Mouse (Mus musculus) kidney, adult 2 months (tissue): ENCODE measurements at regions not wholly inside any gene's neighbourhood (a gene's known extent, or its start where the extent isn't known, plus 50 kb on each side); places are given as distances from the start of the nearest gene placed in this dataset.
"Not testable (repeated sequence)": the region's sequence is repeated elsewhere in the genome, so short reads cannot be mapped to it uniquely, and the experiment has no call there.

Experiments
- CTCF ChIP-seq: fragments of 200-500 bp; conservative IDR thresholded peaks from 2 replicates; pipeline ENCODE4 v1.5.1; 2011; ENCODE audit warnings: low read depth, mild to moderate bottlenecking, control low read depth, low read length, moderate library complexity, mixed read lengths; ENCODE audit not compliant: insufficient read depth, insufficient read length
- POLR2A ChIP-seq: fragments of 200-500 bp; IDR thresholded peaks from one replicate; pipeline ENCODE4 v1.6.1; 2011; ENCODE audit warnings: low read depth, low read length, control low read depth

DNA sequence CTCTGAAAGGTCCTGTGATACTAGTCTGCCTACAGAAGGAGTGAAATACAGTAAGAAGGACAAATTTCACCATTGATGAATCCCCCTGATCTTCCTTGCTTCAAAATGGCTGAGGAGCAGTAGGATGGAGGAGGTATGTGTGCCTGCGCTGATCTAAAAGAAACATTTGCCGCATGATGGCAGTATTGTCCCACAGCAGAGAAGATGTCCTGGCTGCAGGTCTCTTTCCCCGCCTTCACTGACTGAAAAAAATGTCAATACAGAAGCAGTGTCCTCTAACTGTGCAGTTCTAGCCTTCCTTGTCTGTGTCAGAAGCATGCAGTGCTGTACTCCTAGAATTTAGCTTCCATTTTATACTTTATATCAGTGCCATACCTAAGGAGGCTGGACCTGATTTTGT, 172.0 kb upstream of the Olfr1324 start:
- not testable (repeated sequence) for TF ChIP-seq CTCF, POLR2A
